Mouse (Mus musculus) lung, postnatal 14 days (tissue): Measurements from ENCODE around the gene Cnih2.

Experiments used
- DNase-seq: peaks from one replicate; pipeline ENCODE4 v3.0.0; 2021

Cnih2 gene

DNA sequence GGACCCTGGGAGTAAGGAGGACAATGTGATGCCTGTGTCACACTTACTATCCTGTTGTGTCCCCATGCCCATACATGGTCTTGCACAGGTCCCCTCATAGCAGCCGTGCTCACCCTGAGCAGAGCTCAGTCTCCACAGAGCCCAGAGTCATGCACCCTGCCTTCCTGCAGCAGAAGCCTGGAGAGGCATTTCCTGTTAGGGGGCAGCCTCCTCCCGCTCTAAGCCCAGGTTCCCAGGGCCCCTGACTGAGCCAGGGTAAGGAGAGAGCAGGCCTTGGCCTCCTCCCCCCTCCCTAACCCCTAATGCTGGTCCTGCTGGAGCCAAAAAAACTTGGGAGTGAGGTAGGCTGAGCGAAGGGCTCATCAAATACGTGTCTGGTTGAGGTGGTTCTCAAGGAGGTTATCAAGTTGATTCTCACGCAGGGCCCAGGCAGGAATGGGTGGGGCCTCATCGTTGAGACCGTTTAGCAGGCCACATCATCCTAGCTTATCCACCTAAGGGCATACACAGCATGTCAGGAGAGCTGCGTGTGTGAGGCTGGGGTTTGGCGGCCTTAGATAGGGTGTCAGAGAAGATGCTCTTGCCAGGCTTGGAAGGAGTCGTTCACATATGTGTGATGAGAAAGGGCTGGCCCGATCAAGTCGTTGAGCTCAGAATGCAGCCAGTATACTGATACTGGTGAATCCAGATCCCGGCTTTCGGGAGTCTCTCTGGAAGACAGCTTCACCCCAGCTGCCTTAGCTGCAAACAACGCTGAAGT, 31.1 kb downstream of the Cnih2 start:
- no peak for DNase-seq

DNA sequence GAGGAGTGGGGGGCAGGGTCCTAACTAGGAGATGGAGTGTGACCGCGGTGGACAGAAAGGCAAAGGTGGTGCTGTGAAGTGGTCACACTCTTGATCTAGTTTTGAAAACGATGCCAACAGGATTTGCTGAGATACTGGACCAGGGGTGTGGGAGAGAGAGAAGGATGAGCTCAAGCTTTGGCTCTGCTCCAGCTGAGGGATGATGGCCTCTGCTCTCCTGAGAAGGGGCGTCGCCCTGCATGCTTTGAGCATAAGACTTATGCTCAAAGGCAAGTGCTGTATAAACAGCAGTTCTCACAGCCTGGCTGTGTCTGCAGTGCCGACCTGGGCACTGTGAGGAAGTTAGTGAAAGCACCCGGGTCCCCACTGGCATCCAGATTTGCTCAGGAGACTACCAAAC, 33.2 kb downstream of the Cnih2 start:
- DNase-seq = no peak

DNA sequence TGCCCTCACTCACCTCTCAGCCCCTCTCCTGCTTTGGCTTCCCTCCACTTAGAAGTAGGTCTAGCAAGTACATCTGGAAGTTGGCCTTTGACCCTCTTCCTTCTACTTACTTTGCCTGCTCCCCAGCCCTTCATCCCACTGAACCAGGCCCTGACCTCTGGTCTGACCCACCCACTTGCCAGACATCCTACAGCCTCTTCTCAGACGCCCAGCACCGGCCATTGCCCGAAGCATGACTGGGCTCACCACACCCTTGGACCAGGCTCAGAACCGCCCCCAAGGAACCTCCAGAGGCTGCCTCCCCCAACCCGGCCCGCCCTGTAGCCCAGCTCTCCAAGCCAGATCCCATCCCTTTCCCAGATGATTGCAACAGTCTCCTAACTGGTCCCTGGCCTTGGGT, 35.9 kb downstream of the Cnih2 start:
- DNase-seq = no peak

DNA sequence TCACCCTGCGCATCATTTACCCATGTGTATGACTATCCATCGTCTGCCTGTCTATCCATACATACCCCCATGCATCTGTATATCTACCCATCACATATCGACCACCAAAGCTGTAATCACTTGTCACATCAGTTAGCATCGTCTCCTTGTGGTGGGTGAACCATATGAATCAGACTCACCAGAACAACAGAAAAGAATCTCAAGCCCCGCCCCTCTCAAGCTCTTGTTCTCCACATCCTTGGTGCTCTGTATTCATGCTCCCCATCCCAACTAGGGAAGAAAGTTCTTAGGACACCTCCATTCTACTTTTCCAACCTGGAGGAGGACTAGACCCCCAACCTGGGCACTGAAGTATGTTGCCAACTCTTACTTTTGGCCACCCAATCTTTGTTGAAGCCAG, 36.3 kb downstream of the Cnih2 start:
- DNase-seq = no peak

DNA sequence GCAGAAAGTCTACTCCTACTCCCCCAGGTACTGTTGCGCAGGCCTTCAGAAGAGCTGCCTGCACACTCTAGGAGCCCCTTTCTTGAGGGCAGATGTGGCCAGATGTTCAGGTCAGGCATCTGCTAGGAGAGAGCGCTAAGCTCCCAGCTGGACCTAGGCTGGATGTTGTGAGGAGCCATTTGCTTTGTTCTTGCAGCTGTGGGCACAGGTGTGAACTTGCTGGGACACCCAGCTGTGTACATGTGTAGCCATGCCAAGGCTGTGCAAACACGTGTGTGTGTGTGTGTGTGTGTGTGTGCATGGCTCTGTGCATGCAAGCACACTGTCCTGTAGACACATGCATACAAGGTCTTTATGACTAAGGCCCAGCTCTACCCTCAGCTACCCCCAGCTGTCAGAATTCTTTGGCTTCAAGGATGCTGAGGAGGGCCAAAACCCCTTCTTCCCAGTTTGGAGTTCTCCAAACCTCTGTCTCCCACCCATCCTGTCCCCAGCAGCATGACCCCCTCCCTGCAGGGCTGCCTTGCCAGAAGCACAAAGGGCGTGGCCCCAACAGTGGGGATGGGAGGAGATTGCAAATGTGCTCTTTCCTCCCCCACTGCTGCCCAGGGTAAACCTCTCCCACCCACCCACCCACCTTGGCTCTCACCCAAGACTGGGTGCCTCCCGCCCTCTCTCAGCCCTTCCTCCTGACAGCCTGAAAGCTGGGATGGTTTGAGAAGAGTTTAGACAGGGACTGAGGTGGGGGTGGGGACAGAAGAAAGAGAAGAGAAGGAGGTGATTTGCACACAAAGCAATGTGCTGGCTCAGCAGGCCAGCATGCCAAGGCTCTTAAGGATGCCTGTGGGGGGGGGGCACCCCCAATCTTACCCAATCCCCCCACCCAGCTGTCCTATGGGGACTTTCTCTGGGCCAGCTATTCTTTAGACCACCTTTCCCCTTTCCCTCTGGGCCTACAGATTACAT, 37.7 kb downstream of the Cnih2 start:
- DNase-seq = peak; percentile 54

DNA sequence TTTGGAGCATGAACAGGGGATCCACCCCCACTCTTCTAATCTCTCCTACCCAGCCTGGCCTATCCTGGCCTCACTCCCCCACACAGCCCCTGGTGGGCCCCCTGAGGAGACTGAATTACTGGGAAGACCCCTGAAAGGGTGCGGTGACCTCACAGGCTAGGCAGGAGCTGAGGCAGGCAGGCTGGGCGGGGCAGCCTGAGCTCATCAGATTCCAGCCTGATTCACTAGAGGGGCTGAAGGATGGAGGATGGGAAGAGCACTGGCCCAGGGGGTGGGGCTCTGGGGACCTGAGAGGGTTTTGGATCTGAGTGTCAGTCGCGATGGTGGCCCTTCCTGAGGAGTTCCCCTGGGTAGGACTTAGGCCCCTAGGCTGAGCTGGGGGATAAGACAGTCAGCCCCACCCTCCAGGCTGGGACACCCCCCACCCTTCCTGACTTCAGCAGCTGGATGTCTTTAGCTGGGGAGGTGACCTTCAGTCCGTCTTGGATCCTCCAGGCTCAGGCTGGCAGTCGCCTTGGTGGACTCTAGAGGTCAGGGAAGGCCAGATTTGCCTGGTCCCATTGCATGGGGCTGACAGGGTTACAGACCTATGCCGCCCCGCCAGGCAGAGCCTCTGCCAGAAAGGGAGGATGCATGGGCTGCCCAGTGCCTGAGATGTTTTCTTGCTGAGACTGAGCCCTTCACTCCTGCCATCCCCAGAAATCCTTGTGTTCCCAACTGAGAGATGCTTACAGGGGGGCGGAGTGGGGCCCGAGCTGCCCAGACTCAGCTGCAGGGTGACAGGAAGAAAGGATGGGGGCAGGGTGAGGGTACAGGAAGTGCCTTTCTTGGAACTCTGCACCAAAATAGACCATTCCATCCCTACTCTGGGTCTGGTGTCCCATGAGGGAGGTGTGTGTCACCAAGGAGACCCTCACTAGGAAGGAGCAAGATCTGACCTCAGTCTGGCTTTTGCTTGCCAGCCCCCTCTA, 39.2 kb downstream of the Cnih2 start:
- DNase-seq = no peak

DNA sequence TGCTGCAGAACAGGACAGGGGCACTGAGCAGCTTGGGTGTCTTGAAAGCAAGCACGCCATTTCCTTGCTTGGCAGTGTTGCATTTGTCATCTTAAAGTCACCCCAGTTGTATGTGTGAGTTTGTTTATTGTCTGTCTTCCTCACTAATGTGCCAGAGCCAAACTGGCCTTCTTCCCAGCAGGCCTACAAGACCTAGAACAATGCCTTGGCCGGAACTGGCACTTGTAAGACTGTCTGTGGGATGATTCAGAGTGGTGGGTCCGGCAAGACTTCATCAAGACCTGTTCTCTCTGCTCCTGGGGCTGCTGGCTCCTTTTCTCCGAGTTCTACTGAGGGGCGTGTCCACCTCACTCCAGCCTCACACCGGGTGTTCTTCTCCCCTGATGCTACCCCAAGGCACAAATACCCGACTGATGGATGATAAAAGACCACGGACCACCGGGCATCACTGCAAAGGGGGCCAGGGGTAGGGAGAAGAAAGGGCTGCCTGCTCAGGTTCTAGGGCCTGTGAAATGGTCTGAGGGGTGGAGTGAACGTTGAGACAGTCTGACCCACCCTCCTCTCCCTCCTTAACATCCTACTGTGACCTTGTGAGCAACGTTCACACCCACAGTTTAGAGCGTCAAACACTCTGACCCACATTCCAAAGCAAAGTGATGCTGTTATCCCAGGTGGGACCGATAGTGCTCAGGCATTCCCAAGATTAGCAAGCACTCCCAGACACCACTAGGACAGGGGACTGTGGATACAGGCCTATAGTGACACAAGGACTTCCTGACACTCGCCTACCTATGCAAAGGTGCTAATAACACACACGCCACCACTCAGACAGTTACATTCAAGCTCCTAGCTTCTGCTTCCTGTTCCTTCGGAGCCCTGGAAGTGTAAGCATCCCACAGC, 40.2 kb downstream of the Cnih2 start:
- peak; percentile 63 for DNase-seq

DNA sequence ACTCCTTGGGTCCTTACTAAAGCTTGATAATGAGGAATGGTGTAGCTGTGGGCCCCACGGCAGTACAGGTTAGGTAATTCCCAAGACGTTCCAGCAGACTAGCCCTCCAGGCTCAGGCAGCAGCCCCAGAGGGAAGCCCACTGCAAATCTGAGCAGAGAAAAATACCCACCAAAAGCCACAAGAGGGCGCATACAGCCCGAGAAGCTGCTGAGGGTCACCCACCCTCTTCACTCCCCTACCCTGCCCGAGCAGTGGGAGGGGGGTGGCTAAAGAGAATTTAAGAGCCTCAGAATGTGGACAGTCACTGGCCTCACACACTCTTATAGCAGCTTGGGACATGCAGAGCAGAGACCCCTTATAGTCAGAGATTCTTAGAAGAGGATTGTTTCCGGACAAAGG, 42.1 kb downstream of the Cnih2 start:
- DNase-seq = peak; percentile 61

DNA sequence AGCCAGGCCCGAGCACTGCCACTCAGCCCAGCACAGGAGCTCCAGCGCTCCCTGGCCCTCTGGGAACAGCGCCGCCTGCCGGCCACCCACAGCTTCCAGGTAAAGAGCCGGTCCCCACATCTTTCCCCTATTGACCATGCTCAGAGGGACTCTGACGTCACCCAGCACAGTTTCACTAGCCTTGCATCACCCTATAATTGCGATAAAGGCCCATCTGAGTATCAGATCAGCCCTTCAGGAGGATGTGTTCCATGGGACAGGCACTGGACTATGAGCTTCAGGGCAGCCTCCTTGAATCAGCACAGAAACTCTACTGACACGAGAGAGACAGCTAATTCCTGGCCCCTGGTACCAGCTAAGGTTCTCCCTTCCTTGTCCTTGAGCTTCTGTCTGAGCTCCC, 44.4 kb downstream of the Cnih2 start:
- peak; percentile 68 for DNase-seq

DNA sequence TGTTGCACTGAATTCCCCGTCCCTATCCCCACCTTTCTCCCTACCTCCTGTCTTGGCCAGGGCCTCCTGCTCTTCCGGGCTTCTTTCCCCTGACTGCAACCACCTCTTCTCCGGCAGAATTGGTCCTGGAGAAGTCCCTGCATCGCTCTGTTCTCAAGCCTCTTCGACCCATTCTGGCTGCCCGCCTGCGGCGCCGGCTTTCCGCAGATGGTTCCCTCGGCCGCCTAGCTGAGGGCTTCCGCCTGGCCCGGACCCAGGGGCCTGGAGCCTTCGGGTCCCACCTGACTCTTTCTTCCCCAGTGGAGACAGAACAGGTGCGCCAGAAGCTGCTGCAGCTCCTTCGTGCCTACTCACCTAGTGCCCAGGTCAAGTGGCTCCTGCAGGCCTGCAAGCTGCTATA, 45.5 kb downstream of the Cnih2 start:
- no peak for DNase-seq

DNA sequence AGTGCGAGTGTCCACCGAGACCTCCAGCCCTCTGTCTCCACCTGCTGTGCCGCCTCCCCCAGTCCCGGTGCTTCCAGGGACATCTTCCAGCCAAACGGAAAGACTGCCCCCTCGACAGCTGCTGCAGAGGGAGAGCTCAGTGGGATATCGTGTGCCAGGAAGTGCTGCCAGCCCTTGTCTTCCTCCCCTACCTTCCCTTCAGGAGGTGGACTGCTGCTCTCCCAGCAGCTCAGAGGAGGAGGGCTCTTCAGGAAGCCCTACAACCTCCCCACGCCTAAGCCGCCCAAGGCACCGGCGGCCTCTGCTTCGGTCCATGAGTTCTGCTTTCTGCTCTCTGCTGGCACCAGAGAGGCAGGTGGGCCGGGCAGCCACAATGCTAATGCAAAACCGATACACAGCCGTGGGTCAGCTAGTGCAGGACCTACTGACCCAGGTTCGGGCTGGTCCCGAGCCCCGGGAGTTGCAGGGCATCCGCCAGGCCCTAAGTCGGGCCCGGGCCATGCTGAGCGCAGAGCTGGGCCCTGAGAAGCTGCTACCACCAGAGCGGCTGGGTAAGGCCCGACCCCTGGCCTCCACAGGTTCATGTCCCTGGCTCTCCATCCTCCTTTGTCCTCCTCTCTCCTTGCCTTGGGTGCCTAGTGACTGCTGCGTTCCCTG, 46.0 kb downstream of the Cnih2 start:
- no peak for DNase-seq

DNA sequence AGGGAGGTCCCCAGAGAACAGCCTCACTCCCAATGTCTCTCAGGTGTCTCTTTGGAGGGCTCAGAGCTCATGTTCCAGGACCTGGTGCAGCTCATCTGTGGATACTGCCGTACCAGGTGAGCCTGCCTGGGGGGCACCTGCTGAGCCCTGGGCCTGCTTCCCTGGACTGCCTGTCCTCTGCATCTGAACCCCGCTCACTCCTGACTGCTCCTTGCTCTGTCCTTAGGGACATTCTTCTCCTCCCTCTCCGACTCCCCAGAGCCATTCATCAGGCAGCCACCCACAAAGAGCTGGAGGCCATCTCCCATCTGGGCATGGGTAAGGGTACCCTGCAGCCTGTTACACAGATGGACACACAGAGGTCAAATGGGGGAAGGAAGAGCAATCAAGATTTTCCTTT, 46.8 kb downstream of the Cnih2 start:
- no peak for DNase-seq

DNA sequence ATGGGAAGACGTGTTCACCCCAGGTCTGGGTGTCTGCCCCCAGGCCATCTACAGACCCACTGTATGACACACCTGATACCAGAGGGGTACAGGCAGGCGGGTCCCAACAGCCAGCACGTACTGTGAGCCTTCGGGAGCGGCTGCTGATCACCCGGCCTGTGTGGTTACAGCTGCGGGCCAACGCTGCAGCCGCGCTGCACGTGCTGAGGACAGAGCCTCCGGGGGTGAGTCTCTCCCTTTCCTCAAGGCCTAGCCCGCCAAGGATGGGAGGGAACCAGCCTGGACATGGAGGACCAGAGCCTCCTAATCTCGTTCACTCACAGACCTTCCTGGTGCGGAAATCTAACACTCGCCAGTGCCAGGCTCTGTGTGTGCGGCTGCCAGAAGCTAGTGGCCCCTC, 47.3 kb downstream of the Cnih2 start:
- DNase-seq = no peak

DNA sequence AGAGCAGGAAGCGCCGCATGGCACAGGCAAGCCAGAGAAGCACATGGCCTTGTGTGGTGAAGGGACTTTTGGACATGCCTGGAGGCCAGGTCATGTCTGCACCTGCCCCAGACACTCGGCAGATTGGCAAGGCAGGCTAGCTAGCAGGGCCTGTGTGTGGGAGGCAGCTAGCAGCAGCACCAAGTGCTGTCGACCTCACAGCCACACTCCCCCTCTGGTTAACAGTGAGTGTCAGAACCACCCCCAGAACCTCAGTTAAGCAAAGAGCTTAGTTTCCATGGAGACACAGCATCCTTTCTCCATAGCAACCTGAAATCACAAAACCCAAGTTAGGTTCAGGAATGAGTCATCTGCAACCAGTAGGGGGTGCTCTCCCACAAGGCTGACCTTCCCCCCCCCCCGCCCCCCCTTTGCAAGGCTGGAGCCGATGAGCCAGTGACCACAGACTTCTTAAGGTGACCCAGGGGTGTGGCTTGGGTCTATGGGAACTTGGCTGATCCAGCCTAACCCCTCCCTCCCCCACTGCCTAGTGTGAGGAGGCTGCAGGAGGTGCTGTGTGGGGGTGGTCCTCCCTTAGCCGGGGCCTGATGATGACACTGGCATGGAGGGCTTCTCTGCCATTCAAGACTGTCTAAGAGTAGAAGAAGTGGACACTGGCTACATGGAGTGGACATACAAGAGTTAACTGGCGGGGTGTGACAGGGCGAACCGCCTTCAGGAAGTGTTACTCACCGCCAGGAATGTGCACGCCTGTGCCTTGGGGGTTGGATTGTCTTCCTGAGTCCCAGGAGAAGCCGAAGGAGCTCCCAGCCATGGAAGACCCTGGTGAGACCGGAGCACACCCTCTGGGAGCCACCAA, 48.0 kb downstream of the Cnih2 start, which contains the start of gene Rin1:
Gene Rin1, plus strand, starts transcription at position 435 of the 859 bp plus-strand sequence.
- DNase-seq = no peak

DNA sequence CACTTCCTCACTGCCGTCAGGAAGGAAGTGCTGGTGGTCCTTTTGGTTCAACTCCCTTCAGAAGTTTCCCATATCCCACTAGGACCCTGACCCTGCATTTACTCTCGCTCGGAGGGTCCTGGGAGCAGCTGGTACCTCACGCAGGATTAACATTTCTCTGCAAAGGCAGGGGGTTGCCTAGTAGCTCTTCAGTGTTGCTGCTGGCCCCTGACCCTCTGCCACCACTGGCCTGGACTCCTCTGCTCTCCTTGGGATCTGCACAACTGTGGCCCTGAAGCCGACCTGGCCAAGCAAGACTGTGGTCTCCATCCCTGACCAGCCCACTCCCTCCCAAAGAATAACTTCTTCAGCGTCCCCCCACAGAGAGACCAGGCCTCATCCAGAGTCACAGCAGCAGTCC, 49.0 kb downstream of the Cnih2 start:
- DNase-seq = no peak

DNA sequence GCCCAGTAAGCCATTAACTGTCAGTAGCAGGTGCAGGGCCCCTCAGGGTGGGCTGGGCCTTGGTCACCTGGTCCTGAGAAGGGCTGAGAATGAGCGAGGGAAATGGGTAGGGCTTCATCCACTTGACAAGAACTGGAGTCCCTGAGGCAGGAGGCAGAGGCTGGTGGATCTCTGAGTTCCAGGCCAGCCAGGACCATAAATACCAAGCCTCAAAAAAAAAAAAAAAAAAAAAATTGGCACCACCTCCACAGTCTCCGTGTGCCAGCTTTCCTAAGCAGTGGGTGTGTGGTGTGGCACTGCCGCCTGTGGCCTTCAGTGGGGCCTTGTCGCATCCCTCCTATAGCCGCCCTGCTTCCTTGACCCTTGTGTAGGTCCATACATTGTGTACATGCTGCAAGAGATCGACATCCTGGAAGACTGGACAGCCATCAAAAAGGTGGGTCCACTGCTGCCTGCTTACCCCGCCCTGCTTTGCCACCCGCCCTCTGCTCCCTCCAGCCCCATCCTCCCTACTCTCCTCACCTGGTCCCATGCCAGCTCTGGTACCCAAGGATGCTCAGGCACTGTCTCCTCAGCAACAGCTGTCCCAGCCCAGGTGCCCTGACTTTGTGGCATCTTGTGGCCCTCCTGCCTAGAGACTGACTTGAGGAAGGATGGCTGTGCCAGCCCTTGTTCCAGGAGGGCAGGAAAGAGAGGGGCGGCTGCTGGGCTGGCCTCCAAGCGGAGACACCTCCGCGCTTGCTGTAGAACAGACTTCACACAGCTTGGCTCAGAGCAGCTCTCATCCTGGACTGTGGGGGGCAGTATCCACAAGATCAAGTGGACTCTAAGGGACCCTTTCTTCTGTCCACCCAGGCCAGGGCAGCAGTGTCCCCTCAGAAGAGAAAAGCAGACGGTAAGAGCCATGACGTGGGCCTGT, 49.9 kb downstream of the Cnih2 start:
- no peak for DNase-seq

DNA sequence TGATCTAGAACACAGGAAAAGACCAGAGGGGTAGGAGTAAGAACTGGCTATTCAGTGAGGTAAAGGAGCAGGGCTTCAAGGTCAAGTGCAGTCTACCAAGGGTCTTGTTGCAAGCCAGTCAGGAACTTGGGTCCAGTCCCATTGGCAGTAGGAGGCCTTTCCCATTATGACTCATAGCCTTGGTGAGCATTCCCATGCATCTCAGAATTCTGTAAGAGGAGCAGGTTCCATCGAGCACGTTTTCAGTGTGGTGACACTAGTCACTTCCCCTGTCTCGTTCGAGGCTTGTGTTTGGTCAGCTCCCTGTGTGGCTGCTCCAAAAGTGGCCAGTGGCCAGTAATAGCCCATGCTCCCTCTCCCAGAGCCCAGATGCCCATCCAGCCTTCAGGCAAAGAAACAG, 52.8 kb downstream of the Cnih2 start:
- no peak for DNase-seq
